Mouse (Mus musculus): ENCODE measurements at regions not wholly inside any gene's neighbourhood (a gene's known extent, or its start where the extent isn't known, plus 50 kb on each side); places are given as distances from the start of the nearest gene placed in this dataset.

DNA sequence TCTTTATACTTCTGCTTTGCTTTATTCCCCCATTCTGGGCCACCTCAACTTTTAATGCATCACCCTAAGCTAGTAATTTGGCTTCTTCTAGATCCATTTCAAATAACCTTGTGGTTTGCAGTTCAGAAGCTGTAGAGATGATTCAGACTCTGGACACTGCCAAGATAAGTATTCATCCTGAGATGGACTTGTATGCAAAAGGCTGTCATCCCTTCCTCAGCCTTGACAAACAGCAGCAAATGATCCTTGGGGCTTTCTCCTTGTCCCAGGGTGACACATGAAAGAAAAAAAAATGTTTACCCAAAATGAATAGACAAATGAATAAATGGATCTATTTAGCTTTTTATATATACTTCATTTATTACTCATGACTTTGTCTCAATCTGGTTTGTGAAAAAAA is 120.0 kb upstream of the Erbb4 start:
- no peak for DNase-seq (ENCODE audit: extremely low spot score in 1 of 2, low spot score in 1 of 2)

DNA sequence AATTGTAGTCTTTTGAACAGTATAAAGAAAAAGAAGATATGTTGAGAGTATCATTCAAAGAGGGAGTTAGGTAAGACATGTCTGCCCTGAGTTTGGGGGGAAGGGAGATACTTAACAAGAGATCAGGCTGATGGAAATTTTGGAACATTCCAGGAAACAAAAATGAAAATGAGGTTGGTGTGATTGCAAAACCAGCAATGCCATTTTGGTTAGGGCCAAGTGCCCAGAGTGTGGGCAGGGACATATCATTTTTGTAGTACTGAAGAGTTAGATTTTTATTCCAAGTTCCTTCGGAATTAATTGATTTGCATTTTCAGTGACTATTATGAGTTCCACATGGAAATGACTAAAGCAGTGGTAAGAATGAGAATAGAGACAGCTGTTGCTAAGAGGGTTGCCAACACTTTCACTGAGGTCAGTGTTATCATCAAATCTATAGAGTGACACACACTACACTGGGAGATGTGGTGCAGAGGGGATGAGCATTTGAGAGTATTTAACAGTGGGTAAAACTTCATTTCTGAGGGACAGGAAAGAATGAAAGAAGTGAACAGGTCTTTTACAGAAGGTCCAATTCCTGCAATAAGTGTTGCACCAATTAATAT is 105.1 kb upstream of the Erbb4 start:
- no peak for DNase-seq (ENCODE audit: extremely low spot score in 1 of 2, low spot score in 1 of 2)

DNA sequence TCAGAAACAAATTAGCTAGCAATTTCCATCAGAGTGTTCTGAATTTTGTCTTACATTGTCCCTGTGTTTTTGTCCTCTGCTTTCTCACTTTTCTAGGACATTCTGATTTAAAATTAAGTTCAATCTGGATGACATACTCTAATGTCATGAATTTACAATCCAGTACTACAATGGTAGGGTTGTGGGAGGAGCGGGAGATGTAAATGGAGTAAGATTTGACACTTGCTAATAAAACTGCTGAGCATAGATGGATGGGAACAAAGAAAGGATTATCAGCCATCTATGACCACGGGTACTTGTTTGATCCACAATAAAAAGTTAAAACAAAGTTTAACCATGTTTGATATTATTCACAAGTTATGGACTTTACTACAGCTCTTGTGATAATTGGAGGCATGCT is 94.9 kb upstream of the Erbb4 start:
- no peak for DNase-seq (ENCODE audit: extremely low spot score in 1 of 2, low spot score in 1 of 2)

DNA sequence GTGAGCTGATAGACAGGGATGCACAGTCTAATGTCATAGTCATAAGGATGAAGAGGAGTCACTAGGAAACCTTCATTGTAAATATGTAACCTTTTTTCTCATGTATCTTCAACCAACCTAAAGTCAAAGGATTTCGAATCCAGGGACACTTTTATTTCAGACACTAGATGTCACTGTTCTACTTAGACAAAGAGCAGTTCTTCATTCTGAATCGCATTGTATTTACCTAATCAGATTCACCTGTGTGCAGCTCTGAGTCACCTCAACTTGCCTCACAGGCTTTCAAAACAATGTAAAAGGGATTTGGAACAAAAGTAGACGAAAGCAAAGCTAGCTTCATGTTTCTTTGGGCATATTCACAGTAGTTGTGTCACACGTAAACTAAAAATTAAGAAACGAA is 57.3 kb upstream of the Erbb4 start:
- peak in 1 of 2 experiments; percentile 44 for DNase-seq (ENCODE audit: extremely low spot score in 1 of 2, low spot score in 1 of 2)
